Mouse (Mus musculus) cortical plate, adult 2 months (tissue): ENCODE results near the gene Rnaseh2b.

Experiments used
- CTCF ChIP-seq: fragments of 200-500 bp; IDR thresholded peaks from 2 replicates; pipeline ENCODE4 v1.5.1; 2011; ENCODE audit warnings: mild to moderate bottlenecking, control low read depth, low read length; ENCODE audit not compliant: insufficient read depth; ENCODE audit errors: extremely low read depth
- POLR2A ChIP-seq: fragments of 200-500 bp; IDR thresholded peaks from 2 replicates; pipeline ENCODE4 v1.6.1; 2011; ENCODE audit warnings: mild to moderate bottlenecking, low read length, control low read depth; ENCODE audit not compliant: insufficient read depth; ENCODE audit errors: extremely low read depth

GRCm38 (mm10) chr14:62416742-62417134 is 124.3 kb downstream of the Rnaseh2b start:
- TF ChIP-seq CTCF (no peak), POLR2A (no peak)
